7 mouse cellular contexts compared by ENCODE assay signal in genomic region chr8:47370421-47371080, GRCm38 (mm10).
DNase-seq lines count a peak whose midpoint lies in the region; ATAC-seq and TF ChIP-seq lines count a peak whose summit lies in the region.

No protein-coding gene starts in this region.

- WGBS in intestine, embryonic 16.5 days: 23% methylated on average over 15 of the region's 15 CpGs
- 28% methylated on average over 15 of the region's 15 CpGs for WGBS in midbrain, embryonic 15.5 days

- peak overlapping the region; percentile 55 for H3K4me3 ChIP-seq in gastrocnemius, adult 2 months
- no peak overlapping the region for H3K4me3 ChIP-seq in intestine, embryonic 16.5 days (ENCODE audit: low read length)
- no peak overlapping the region for H3K4me3 ChIP-seq in midbrain, embryonic 15.5 days

- H3K4me2 ChIP-seq in intestine, embryonic 16.5 days (ENCODE audit: low read depth, low read length): no peak overlapping the region
- no peak overlapping the region for H3K4me2 ChIP-seq in midbrain, embryonic 15.5 days

- peak; percentile 52 for ATAC-seq in activated CD4-positive, CD25-positive, alpha-beta regulatory T cell, adult 4 months
- ATAC-seq in intestine, embryonic 16.5 days: peak; percentile 75
- peak; percentile 79 for ATAC-seq in midbrain, embryonic 15.5 days (replicated peaks)

- H3K9ac ChIP-seq in intestine, embryonic 16.5 days (ENCODE audit: low read depth, low read length): no peak overlapping the region
- H3K9ac ChIP-seq in midbrain, embryonic 15.5 days: no peak overlapping the region

- 0 out of 2 replicates have a peak overlapping the region, but pooled peaks have one; percentile 9 for H3K27ac ChIP-seq in gastrocnemius, adult 2 months
- no peak overlapping the region for H3K27ac ChIP-seq in intestine, embryonic 16.5 days (ENCODE audit: low read length)
- no peak overlapping the region for H3K27ac ChIP-seq in midbrain, embryonic 15.5 days

- intact Hi-C loops in gastrocnemius, adult 2 months (cut with DNase I): loop anchor here (1.0 to 5.0 kb wide), 2 partner anchors 354 to 698 kb away; no protein-coding TSS in a partner anchor
- intact Hi-C loops in left cerebral cortex, postnatal 25 days (cut with DNase I): loop anchor here (1.0 to 10.0 kb wide), 4 partner anchors 354 to 806 kb away; no protein-coding TSS in a partner anchor

- H3K4me1 ChIP-seq in intestine, embryonic 16.5 days (ENCODE audit: control insufficient read depth, insufficient read depth, low read length): peaks cover 8% of the 10 kb centered on the region; the same call in 1 of the 2 replicates
- H3K4me1 ChIP-seq in midbrain, embryonic 15.5 days: peaks cover 9% of the 10 kb centered on the region; the same call in 1 of the 2 replicates

- H3K9me3 ChIP-seq in intestine, embryonic 16.5 days (ENCODE audit: control insufficient read depth, low read length): no peaks in the 10 kb centered on the region
- H3K9me3 ChIP-seq in midbrain, embryonic 15.5 days: no peaks in the 10 kb centered on the region

- H3K27me3 ChIP-seq in intestine, embryonic 16.5 days (replicated peaks; ENCODE audit: control insufficient read depth, insufficient read depth, low read length): no peaks in the 10 kb centered on the region
- no peaks in the 10 kb centered on the region for H3K27me3 ChIP-seq in midbrain, embryonic 15.5 days (replicated peaks)

- TF ChIP-seq CTCF in gastrocnemius, adult 2 months (IDR thresholded peaks at IDR 0.05): no peak; the same call in 1 of the 2 replicates

- no peaks in the 10 kb centered on the region for H3K36me3 ChIP-seq in intestine, embryonic 16.5 days (ENCODE audit: control insufficient read depth, insufficient read depth, low read length)
- no peaks in the 10 kb centered on the region for H3K36me3 ChIP-seq in midbrain, embryonic 15.5 days (replicated peaks)

- peak; percentile 85 to 92 for DNase-seq in cerebellum, postnatal 25 days
- DNase-seq in gastrocnemius, adult 2 months: peak; percentile 88
- peak; percentile 86 to 94 for DNase-seq in left cerebral cortex, postnatal 25 days (ENCODE audit: low spot score in 2 of 2)
- DNase-seq in spleen, postnatal 10 days (ENCODE audit: low spot score in 2 of 2): peak; percentile 31 to 77
